Mouse (Mus musculus) midbrain, embryonic 16.5 days (tissue): ENCODE measurements around the gene Gpr25. TPM values are rescaled to one million over a fixed set of nuclear protein-coding genes. Genes with fewer than 3 reads are reported as not detected.

Source experiments
- ATAC-seq: fragments of 200-750 bp; cut with Nextera tagmentation; 2 replicates; pipeline ENCODE4 v1.8.0; 2017; ENCODE audit warnings: moderate TSS enrichment
- H3K27ac ChIP-seq: fragments of 300-500 bp; sonication (generic); 2 replicates; pipeline ENCODE4 v1.5.1; 2014; ENCODE audit warnings: mild to moderate bottlenecking, low read length, mixed read lengths
- H3K27me3 ChIP-seq: fragments of 300-500 bp; sonication (generic); 2 replicates; pipeline ENCODE4 v1.6.1; 2014; ENCODE audit warnings: low read depth, low read length, mixed read lengths; ENCODE audit not compliant: control insufficient read depth, insufficient read depth
- H3K36me3 ChIP-seq: fragments of 300-500 bp; sonication (generic); 2 replicates; pipeline ENCODE4 v1.6.1; 2014; ENCODE audit warnings: mild to moderate bottlenecking, low read length, moderate library complexity, mixed read lengths; ENCODE audit not compliant: control insufficient read depth, insufficient read depth
- H3K4me1 ChIP-seq: fragments of 300-500 bp; sonication (generic); 2 replicates; pipeline ENCODE4 v1.6.1; 2014; ENCODE audit warnings: mild to moderate bottlenecking, low read length, mixed read lengths; ENCODE audit not compliant: control insufficient read depth, insufficient read depth
- H3K4me2 ChIP-seq: fragments of 300-500 bp; sonication (generic); 2 replicates; pipeline ENCODE4 v1.6.1; 2014; ENCODE audit warnings: mild to moderate bottlenecking, low read length, mixed read lengths
- H3K4me3 ChIP-seq: fragments of 300-500 bp; sonication (generic); 2 replicates; pipeline ENCODE4 v1.5.1; 2014; ENCODE audit warnings: low read depth, mild to moderate bottlenecking, low read length, moderate library complexity, mixed read lengths
- H3K9ac ChIP-seq: fragments of 300-500 bp; sonication (generic); 2 replicates; pipeline ENCODE4 v1.6.1; 2014; ENCODE audit warnings: low read depth, low read length, mixed read lengths
- H3K9me3 ChIP-seq: fragments of 300-500 bp; sonication (generic); replicated peaks from 2 replicates; pipeline ENCODE4 v1.6.1; 2014; ENCODE audit warnings: mild to moderate bottlenecking, low read length, mixed read lengths; ENCODE audit not compliant: control insufficient read depth, poor library complexity, severe bottlenecking
- WGBS: fragments of 180-500 bp; shearing (Covaris S2); extraction: QIAGEN DNeasy Blood & Tissue Kit; methylation state at CpG from one replicate; pipeline ENCODE4 v1.1.7; 2014; 5-methylcytosine and 5-hydroxymethylcytosine counted together
- polyA plus RNA-seq: library from polyadenylated mRNA; unstranded; fragments of >200 nt; fragmentation: Nextera tagmentation; extraction: Ambion mirVana; gene quantifications from 2 replicates; pipeline ENCODE4 v1.2.1, GENCODE M21; 2015

Gpr25 gene
- polyA plus RNA-seq, 1 experiment from 2014 or later: 0.72 TPM

GRCm38 (mm10) chr1:136244469-136244868 is 16.2 kb downstream of the Gpr25 start:
- no peak for ATAC-seq
- 93% methylated on average over 4 of the region's 5 CpGs for WGBS

DNA sequence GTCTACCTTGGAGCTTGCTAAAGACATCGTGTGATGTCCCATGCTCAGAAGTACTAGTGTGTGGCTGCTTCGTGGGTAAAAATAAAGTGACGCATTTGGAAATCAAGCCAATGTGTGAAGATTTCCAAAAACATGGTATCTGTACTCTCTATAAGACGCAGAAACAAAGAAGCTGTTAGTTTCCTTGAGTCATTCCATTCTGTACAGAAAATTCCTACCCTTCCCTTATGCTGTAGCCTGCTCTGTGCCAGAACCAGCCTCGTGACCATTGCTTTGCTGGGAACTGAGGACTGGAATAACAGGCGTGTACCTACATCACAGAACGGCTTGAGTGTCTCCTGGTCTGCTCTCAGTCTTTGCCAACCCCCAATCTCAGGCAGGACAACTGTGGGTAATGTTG is 18.9 kb downstream of the Gpr25 start:
- no peak overlapping the region for H3K4me2 ChIP-seq
- 87% methylated on average over 7 of the region's 7 CpGs for WGBS
- no peaks in the 10 kb centered on the region; the same call in 1 of the 2 replicates for H3K9me3 ChIP-seq
- no peaks in the 10 kb centered on the region for H3K4me1 ChIP-seq
- H3K36me3 ChIP-seq: no peaks in the 10 kb centered on the region
- no peak overlapping the region for H3K9ac ChIP-seq
- no peak overlapping the region for H3K4me3 ChIP-seq
- ATAC-seq: no peak
- H3K27me3 ChIP-seq: no peaks in the 10 kb centered on the region; the same call in 1 of the 2 replicates
- H3K27ac ChIP-seq: no peak overlapping the region

More at GRCm38 (mm10) chr1:136244469-136244868, 16.2 kb downstream of the Gpr25 start:
- Histone ChIP-seq H3K4me3 (no peak overlapping the region), H3K27ac (no peak overlapping the region), H3K27me3 (no peaks in the 10 kb centered on the region; the same call in 1 of the 2 replicates), H3K9me3 (no peaks in the 10 kb centered on the region; the same call in 1 of the 2 replicates), H3K36me3 (no peaks in the 10 kb centered on the region), H3K4me2 (no peak overlapping the region), H3K4me1 (no peaks in the 10 kb centered on the region), H3K9ac (no peak overlapping the region)

- no peak overlapping the region for H3K27ac ChIP-seq
- no peak overlapping the region for H3K4me3 ChIP-seq
- H3K27me3 ChIP-seq: no peaks in the 10 kb centered on the region; the same call in 1 of the 2 replicates
- H3K9ac ChIP-seq: no peak overlapping the region
- H3K9me3 ChIP-seq: no peaks in the 10 kb centered on the region; the same call in 1 of the 2 replicates
- H3K4me2 ChIP-seq: no peak overlapping the region
- whole genome bisulfite sequencing: 89% methylated on average over 4 of the region's 4 CpGs
- peaks cover 4% of the 10 kb centered on the region; the same call in 1 of the 2 replicates for H3K4me1 ChIP-seq
- H3K36me3 ChIP-seq: no peaks in the 10 kb centered on the region
- ATAC-seq: no peak
Measured at GRCm38 (mm10) chr1:136238495-136238894, 22.2 kb downstream of the Gpr25 start.

DNA sequence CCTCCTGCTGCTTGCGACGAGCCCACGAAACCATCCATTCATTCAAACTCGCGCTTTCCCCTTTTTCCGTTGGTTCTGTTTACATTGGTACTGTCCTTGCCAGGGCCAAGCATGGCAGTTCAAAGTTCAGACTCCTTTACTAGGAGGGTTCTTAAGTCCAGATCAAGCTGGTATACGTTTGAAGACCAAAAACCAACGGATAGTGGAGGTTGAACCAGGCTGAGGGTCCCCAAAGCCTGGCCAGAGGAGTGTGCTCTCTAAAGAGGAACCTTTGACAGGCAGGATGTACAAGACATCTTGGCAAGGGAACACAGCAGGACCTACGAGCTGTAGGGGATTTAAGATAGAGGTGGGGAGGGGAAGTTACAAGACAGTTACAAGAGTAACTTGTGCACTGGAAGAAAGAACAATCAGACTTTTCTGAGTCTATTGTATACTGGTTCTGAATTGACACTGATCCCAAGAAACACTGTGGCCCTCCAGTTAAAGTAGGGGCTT is 26.0 kb downstream of the Gpr25 start:
- H3K4me1 ChIP-seq: peaks cover 28% of the 10 kb centered on the region
- H3K4me2 ChIP-seq: peak overlapping the region; percentile 91
- H3K4me3 ChIP-seq: peak overlapping the region; percentile 62
- H3K27me3 ChIP-seq: peaks cover 3% of the 10 kb centered on the region; the same call in 1 of the 2 replicates
- H3K9me3 ChIP-seq: no peaks in the 10 kb centered on the region
- peak; percentile 10; the same call in 1 of the 2 replicates for ATAC-seq
- under 1% methylated on average over 9 of the region's 9 CpGs for WGBS
- no peaks in the 10 kb centered on the region for H3K36me3 ChIP-seq
- H3K27ac ChIP-seq: no peak overlapping the region
- peak overlapping the region; percentile 77 for H3K9ac ChIP-seq

- 1% methylated on average over 47 of the region's 51 CpGs for WGBS
- Histone ChIP-seq H3K27me3 (peaks cover 3% of the 10 kb centered on the region; the same call in 1 of the 2 replicates), H3K4me1 (peaks cover 29% of the 10 kb centered on the region), H3K9me3 (no peaks in the 10 kb centered on the region), H3K9ac (peak within 1 kb of the TSS; percentile 77), H3K4me2 (peak within 1 kb of the TSS; percentile 91), H3K4me3 (peak within 1 kb of the TSS; percentile 62), H3K36me3 (no peaks in the 10 kb centered on the region), H3K27ac (peak within 1 kb of the TSS; percentile 35; the same call in 1 of the 2 replicates)
- peak; percentile 70 for ATAC-seq
Measured at GRCm38 (mm10) chr1:136233892-136234594, 26.6 kb downstream of the Gpr25 start, which contains the start of gene Inava. Gene Inava, minus strand, starts transcription at chr1:136234264.

DNA sequence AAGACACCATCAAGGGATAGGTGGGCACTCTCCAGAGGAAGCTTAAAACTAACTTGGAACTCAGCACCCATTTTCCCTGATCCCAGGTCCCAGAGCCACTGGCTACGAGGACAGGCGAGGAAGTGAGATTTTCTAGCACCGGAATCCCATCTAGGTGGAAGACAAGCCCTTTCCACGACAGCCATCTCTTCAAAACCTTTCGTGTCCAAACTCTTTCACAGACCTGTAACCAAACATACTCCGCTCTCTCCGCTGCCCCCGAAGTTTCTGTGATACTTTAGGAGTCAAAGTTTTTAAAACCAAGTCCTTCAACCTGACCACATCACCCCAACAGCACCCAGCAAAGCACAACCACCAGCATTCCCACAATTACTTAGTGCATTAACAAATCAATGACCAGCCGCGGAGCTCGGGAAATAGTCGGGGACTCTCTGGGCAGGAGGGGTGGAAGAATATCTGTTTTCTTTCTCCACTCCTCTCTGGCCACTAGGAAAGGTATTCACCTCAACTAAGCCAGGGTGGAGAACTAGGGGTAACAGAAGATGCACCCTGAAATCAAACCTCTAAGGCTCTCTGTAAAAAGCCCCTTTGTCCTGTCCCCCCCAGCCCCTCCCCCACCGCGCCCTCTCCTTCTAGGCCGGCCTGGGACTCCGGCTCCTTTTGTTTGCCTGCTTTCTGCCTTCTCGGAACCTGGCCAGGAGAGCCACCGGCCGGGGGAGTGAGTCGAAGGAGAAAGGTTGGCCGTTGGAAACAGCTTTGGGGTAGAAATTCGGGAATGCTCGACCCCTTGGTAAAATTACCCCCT is 27.5 kb downstream of the Gpr25 start:
- 2% methylated on average over 23 of the region's 23 CpGs for WGBS
- Histone ChIP-seq H3K36me3 (no peaks in the 10 kb centered on the region), H3K27me3 (peaks cover 3% of the 10 kb centered on the region; the same call in 1 of the 2 replicates), H3K4me2 (peak overlapping the region; percentile 91), H3K4me1 (peaks cover 35% of the 10 kb centered on the region), H3K9ac (peak overlapping the region; percentile 49), H3K4me3 (peak overlapping the region; percentile 62), H3K27ac (no peak overlapping the region; the same call in 1 of the 2 replicates), H3K9me3 (no peaks in the 10 kb centered on the region)
- 0 out of 2 replicates have a peak, but pooled peaks have one; percentile 7 for ATAC-seq

- Histone ChIP-seq H3K27ac (no peak overlapping the region), H3K4me2 (peak overlapping the region; percentile 91), H3K9ac (no peak overlapping the region), H3K4me1 (peaks cover 35% of the 10 kb centered on the region), H3K36me3 (no peaks in the 10 kb centered on the region), H3K4me3 (peak overlapping the region; percentile 62; the same call in 1 of the 2 replicates), H3K27me3 (peaks cover 3% of the 10 kb centered on the region; the same call in 1 of the 2 replicates), H3K9me3 (no peaks in the 10 kb centered on the region)
- WGBS: 3% methylated on average over 9 of the region's 9 CpGs
- ATAC-seq: no peak
Measured at GRCm38 (mm10) chr1:136232285-136232926, 28.3 kb downstream of the Gpr25 start.

- Histone ChIP-seq H3K27ac (no peak overlapping the region), H3K4me1 (peaks cover 35% of the 10 kb centered on the region), H3K27me3 (peaks cover 3% of the 10 kb centered on the region; the same call in 1 of the 2 replicates), H3K4me3 (peak overlapping the region; percentile 1; the same call in 1 of the 2 replicates), H3K9me3 (no peaks in the 10 kb centered on the region), H3K36me3 (no peaks in the 10 kb centered on the region), H3K9ac (no peak overlapping the region), H3K4me2 (peak overlapping the region; percentile 91)
- WGBS: 0% methylated on average over 6 of the region's 6 CpGs
- no peak for ATAC-seq
Measured at GRCm38 (mm10) chr1:136231596-136231995, 29.1 kb downstream of the Gpr25 start.
